Mouse (Mus musculus) inflammation-experienced regulatory T-cells, adult 6 months (primary cell): ENCODE measurements around the gene Anapc15. TPM values are rescaled to one million over a fixed set of nuclear protein-coding genes. Genes with fewer than 3 reads are reported as not detected.

Experiments
- ATAC-seq: one replicate; pipeline ENCODE4 v1.8.0; 2017
- polyA plus RNA-seq, 3 experiments: library from polyadenylated mRNA; unstranded; fragments of 100-300 nt; shearing (Covaris generic); gene quantifications; one replicate each; pipeline ENCODE4 v1.2.1; 2017

Gene Anapc15
- polyA plus RNA-seq, 3 experiments from 2014 or later: 43.6 to 59.7 (median 52.5) TPM

DNA sequence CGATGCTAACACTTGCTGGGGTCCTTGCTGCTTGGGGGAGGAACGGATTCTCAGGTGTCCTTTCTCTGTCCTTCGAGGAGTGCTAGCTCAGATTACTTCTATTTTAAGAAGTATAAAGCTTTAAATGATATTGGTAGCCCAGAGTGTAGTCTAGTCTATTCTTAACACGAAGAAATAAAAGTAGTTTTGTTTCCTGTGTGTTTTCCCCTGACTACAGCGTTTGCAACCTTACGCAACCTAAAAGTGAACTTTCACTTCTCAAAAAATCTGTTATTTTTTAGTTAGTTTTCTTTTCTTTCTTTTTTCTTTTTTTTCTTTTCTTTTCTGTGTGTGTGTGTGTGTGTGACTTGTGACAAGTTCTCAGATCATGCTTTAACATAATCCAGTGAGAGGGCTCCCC is 11.8 kb upstream of the Anapc15 start:
- no peak for ATAC-seq

DNA sequence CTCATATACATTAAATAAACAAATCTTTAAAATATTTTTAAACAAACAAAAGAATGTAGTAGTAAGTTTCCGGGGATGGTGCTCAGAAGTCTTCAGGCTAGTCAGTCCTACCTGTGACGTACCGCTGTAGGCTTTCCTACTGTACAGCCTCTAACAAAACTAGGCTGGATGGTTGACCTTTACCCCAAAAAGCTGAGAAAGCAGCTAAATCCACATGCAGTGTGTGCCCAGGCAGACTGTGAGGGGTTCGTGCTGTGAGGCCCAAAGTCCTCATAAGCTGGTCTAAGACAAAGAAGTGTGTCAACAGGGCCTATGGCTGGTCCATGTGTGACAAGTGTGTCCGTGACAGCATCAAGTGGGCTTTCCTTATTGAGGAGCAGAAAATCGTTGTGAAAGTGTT is 10.7 kb upstream of the Anapc15 start:
- ATAC-seq: no peak

DNA sequence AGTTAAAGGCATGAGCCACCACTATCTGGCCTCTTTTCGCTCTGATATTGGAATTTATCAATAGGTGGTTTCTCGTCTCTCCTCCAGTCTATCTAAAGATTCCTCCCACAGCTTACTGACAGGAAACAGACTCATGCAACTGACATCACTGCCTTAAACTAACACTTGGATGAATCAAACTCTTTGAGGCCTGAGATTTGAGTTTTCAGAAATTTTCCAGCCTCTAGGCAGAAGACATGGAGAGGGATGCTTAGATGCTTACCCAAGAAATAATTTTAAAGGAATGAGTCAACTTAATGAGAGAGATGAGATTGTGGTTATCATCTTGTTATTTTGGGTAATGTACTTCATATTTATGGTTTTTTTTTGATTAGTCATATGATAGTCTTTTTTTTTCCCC is 9.7 kb upstream of the Anapc15 start:
- no peak for ATAC-seq

DNA sequence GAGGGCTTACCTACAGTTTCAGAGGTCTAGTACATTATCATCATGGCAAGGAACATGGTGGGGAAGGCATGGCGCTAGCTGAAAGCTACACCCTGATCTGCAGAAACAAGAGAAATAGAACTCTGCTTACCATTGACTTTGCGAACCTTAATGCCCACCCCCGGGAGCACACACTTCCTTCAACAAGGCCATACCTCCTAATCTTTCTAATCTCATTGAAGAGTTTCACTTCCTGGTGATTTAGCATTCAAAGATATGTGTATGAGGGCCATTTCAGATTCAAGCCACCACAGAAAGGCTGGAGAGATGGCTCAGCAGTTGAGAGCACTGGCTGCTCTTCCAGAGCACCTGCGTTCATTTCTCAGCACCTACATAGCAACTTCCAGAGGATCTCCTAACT is 6.4 kb upstream of the Anapc15 start, which contains the start of gene Folr2:
Gene Folr2 (minus strand): TSS at position 101 of the 400 bp plus-strand sequence.
- no peak for ATAC-seq

GRCm38 (mm10) chr7:101858362-101858761 is 5.2 kb upstream of the Anapc15 start:
- no peak for ATAC-seq

DNA sequence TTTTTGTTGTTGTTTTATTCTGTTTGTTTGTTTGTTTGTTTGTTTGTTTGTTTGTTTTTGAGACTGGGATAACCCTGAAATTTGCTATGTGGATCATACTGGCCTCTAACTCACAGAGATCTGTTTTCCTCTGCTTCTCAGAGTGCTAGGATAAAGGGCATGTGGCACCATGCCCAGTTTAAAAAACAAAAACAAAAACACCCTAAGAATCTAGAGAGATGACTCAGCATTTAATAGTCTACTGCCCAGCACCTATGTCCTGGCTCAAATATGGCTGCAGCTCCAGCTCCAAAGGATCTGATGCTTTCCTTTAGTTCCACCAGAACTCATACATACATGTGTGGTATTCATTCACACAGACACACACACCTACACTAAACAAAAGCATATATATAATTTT is 2.5 kb upstream of the Anapc15 start:
- no peak for ATAC-seq

GRCm38 (mm10) chr7:101862291-101862690 is 1.2 kb upstream of the Anapc15 start:
- ATAC-seq: no peak

- ATAC-seq: no peak
Measured at GRCm38 (mm10) chr7:101866491-101867265, 3.2 kb downstream of the Anapc15 start.

DNA sequence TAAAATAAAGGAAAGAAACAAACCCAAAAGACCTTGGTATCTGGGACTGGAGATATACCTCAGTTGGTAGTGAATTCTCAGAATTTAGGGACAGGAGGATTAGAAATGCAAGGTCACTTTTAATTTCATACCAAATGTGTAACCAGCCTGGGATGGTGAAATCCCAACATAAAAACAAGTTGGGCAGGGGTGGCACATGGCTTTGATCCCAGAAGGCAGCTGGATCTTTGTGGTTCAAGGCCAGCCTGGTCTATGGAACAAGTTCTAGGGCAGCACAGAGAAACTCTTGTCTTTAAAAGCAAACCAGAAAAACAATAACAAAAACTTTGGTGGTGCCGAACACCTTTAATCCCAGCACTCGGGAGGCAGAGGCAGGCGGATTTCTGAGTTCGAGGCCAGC is 4.0 kb downstream of the Anapc15 start:
- ATAC-seq: no peak

DNA sequence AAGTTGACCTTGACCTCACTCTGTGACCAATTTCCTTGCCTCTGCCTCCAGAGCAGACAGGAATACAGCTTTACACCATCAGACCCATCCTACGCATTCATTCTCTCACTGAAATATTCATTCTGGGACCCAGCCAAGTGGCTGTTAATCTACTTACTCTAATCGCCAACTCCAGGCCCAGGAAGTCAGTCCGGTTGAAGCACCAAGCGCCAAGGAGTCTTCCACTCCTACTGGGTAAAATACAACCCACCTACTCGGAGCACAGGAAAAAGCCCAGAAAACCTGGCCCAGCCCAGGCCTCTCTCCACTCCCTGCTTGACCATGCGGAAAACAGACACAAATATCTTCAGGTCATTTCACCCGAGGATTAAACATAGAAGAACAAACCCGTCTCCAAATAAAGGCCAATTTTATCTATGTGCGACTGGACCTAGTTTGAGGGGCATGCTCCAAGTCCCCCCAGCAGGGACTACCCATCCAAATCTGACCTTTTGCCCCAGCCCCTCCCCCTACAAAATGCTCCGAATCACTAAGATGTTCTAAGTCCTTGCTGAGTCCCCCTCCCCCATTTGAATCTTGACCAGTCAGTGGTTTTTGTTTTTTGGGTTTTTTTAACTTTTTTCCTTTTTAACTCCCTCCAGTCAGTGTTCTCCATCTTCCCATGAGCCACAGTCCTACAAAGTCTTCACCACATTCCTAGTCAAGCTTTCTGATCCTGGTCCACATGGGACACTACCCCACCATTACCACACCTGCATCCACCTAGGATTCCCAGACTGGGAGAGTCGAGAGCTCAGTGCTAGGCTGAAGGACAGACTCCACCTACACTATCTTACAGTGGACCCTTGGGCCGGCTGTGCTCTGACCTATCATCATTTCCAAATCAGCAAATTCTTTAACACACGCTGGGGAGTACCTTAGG is 5.0 kb downstream of the Anapc15 start:
- no peak for ATAC-seq

DNA sequence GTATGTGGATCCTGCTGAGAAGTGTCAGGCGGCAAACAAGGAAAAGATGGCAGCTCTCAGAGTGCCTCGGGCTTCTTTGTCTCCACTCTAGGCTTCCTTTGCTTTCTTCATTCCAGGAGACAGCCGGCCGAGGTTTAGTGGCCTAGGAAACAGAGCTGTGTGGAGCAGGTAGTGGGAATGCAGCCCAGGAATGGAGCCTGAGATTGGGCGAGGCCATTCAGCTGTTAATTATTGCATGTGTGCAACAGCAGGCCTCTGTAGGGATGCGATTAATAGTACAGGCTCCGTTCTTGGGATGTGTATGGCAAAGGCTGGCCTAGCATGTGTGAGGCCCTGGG is 5.6 kb downstream of the Anapc15 start:
- no peak for ATAC-seq

DNA sequence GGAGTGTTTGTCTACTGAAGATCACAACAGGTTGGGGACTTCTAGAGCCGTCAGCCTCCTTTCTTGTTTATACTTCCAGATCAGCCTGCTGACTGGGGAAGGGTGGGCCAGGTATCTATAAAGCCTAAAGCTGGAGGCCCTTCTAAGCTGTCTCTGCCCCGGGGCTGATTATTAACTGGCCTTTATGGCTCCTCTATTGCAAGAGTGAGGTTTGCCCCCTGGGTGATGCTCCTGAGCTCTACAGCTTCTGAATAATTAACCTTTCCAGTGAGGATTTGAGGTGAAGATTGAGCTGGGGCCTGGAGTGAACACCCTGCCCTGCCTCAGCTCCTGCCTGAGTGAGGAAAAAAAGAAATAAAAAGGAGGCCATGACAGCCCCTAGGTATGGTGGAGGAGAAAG is 7.1 kb downstream of the Anapc15 start, which contains the start of gene Folr1:
Gene Folr1 (minus strand): TSS at position 160 of the 400 bp plus-strand sequence.
- ATAC-seq: no peak

- no peak for ATAC-seq
Measured at GRCm38 (mm10) chr7:101871296-101871695, 7.8 kb downstream of the Anapc15 start.

GRCm38 (mm10) chr7:101875978-101876377 is 12.5 kb downstream of the Anapc15 start:
- ATAC-seq: no peak

GRCm38 (mm10) chr7:101880855-101881254 is 17.3 kb downstream of the Anapc15 start:
- ATAC-seq: no peak

- ATAC-seq: no peak
Measured at GRCm38 (mm10) chr7:101882413-101883154, 19.1 kb downstream of the Anapc15 start.

GRCm38 (mm10) chr7:101884160-101884559 is 20.6 kb downstream of the Anapc15 start:
- no peak for ATAC-seq

DNA sequence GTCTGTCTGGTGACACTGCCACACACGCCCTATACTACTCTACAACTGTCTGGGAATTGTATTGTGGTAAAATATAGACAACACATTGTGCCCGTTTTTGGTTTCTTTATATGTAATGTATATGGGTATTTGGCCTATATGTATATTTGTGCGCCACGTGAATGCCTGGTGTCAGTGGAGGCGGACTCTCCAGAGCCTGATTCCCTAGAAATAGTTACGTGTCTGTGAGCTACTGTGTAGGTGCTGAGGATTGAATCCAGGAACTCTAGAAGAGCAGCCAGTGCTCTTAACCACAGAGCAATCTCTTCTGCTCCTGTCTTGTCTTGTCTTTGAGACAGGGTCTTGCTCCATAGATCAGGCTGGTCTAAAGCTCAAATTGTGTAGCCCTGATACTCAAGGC is 22.8 kb downstream of the Anapc15 start:
- ATAC-seq: no peak

GRCm38 (mm10) chr7:101888460-101888859 is 24.9 kb downstream of the Anapc15 start:
- no peak for ATAC-seq

GRCm38 (mm10) chr7:101895695-101896094 is 32.2 kb downstream of the Anapc15 start:
- ATAC-seq: no peak

DNA sequence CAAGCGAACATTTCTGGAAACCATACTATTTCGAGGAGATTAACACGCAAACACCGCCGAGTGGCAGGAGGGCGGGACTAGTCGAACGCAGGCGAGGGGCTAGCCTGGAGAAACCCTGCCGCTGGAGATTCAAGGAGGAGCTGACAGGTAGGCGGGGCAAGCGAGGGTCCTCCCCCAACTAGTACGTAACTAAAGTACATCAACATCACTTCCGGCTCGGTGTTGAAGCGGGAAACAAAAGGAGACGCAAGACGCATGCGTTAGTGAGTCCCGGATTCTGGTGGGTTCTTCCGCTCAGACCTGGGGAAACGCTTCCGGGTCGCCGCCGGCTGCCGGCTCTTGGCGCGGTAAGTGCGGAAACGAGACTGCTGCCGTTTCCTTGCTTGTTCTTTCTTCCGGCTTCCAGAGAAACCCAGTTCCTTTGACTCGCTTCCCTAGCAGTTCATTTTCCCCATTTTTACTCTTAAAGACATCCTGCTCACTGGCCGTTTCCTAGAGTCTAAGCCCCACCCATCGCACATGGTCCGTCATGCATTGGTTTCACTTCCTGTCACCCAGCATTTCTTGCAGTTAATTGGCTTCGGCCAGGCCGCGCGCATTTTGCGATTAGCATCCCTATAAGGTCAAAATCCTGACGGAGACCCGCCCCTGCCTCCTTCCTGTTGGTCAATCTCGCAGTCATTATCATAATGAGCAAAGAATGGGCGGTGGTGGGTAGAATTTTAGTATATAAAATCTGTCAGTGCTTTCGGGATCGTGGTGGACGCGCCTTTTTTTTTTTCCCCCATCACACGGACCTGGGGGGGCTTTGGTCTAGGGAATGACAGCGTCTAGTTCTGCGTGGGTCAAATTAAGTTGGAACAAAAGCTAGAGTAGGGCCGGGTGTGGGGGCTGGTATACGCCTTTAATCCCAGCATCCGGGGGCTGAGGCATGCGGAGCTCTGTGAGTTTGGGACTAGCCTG is 32.9 kb downstream of the Anapc15 start:
- ATAC-seq: peak; percentile 90
